Mouse (Mus musculus) heart, embryonic 14.5 days (tissue): ENCODE measurements around the gene Washc4. TPM values are rescaled to one million over a fixed set of nuclear protein-coding genes. Genes with fewer than 3 reads are reported as not detected.
A peak's percentile ranks its signal among the peaks of the same experiment; 100 is the strongest.

Experiments used
- ATAC-seq: fragments of 200-750 bp; cut with Nextera tagmentation; 2 replicates; pipeline ENCODE4 v1.8.0; 2017; ENCODE audit warnings: low read depth, moderate TSS enrichment; ENCODE audit not compliant: insufficient number of reproducible peaks, insufficient read depth, low FRiP score
- H3K27ac ChIP-seq, 2 experiments: fragments of 200-500 bp in 1 of 2; fragments of 300-500 bp in 1 of 2; sonication (generic) in 1 of 2; replicated peaks in 1 of 2; 2 replicates each; pipeline ENCODE4 v1.5.1; 2012 to 2014; ENCODE audit warnings: low read depth in 2 of 2, low read length in 2 of 2, control low read depth in 1 of 2, mild to moderate bottlenecking in 1 of 2, mixed read lengths in 1 of 2; ENCODE audit not compliant: control insufficient read depth in 1 of 2, insufficient read depth in 1 of 2
- H3K27me3 ChIP-seq: fragments of 300-500 bp; sonication (generic); 2 replicates; pipeline ENCODE4 v1.6.1; 2014; ENCODE audit warnings: mild to moderate bottlenecking, low read length, control low read depth; ENCODE audit not compliant: control insufficient read depth, insufficient read depth
- H3K36me3 ChIP-seq: fragments of 300-500 bp; sonication (generic); 2 replicates; pipeline ENCODE4 v1.6.1; 2014; ENCODE audit warnings: mild to moderate bottlenecking, control low read depth, low read length, mixed read lengths; ENCODE audit not compliant: control insufficient read depth, insufficient read depth
- H3K4me1 ChIP-seq, 2 experiments: fragments of 200-500 bp in 1 of 2; fragments of 300-500 bp in 1 of 2; sonication (generic) in 1 of 2; 2 replicates each; pipeline ENCODE4 v1.6.1; 2012 to 2014; ENCODE audit warnings: low read length in 2 of 2, control low read depth in 1 of 2, mixed read lengths in 1 of 2; ENCODE audit not compliant: control insufficient read depth in 2 of 2, insufficient read depth in 2 of 2
- H3K4me2 ChIP-seq: fragments of 300-500 bp; sonication (generic); 2 replicates; pipeline ENCODE4 v1.6.1; 2014; ENCODE audit warnings: mild to moderate bottlenecking, low read length
- H3K4me3 ChIP-seq, 2 experiments: fragments of 200-500 bp in 1 of 2; fragments of 300-500 bp in 1 of 2; sonication (generic) in 1 of 2; 2 replicates each; pipeline ENCODE4 v1.5.1; 2012 to 2014; ENCODE audit warnings: low read length in 2 of 2, mild to moderate bottlenecking in 2 of 2, control low read depth in 1 of 2, low read depth in 1 of 2, moderate library complexity in 1 of 2; ENCODE audit not compliant: control insufficient read depth in 1 of 2, insufficient read depth in 1 of 2
- H3K9ac ChIP-seq: fragments of 300-500 bp; sonication (generic); 2 replicates; pipeline ENCODE4 v1.6.1; 2014; ENCODE audit warnings: mild to moderate bottlenecking, low read length
- H3K9me3 ChIP-seq: fragments of 300-500 bp; sonication (generic); 2 replicates; pipeline ENCODE4 v1.6.1; 2016; ENCODE audit warnings: low read length, control low read depth; ENCODE audit not compliant: control insufficient read depth
- WGBS: fragments of 180-500 bp; shearing (Covaris S2); extraction: QIAGEN DNeasy Blood & Tissue Kit; methylation state at CpG from one replicate; pipeline ENCODE4 v1.1.7; 2014; 5-methylcytosine and 5-hydroxymethylcytosine counted together
- polyA plus RNA-seq: library from polyadenylated mRNA; unstranded; fragments of >200 nt; fragmentation: Nextera tagmentation; extraction: Ambion mirVana; gene quantifications from 2 replicates; pipeline ENCODE4 v1.2.1, GENCODE M21; 2014

Washc4 gene
- polyA plus RNA-seq, 1 experiment from 2014 or later = 26.0 TPM

GRCm38 (mm10) chr10:83636191-83636590 is 92.6 kb downstream of the Washc4 start:
- no peak overlapping the region for H3K4me2 ChIP-seq
- peaks cover 19% of the 10 kb centered on the region for H3K36me3 ChIP-seq
- no peak overlapping the region for H3K9ac ChIP-seq
- peaks cover 3 to 20% of the 10 kb centered on the region in 2 experiments for H3K4me1 ChIP-seq
- no peaks in the 10 kb centered on the region for H3K9me3 ChIP-seq
- 88% methylated on average over 2 of the region's 2 CpGs for WGBS
- no peaks in the 10 kb centered on the region for H3K27me3 ChIP-seq
- H3K27ac ChIP-seq = no peak overlapping the region
- H3K4me3 ChIP-seq = no peak overlapping the region
- no peak for ATAC-seq

- peak overlapping the region; percentile 38 for H3K4me2 ChIP-seq
- peak overlapping the region; percentile 40 to 59; a peak in 3 of 4 replicates for H3K27ac ChIP-seq
- peak overlapping the region; percentile 34 for H3K9ac ChIP-seq
- 0 out of 2 replicates have a peak, but pooled peaks have one; percentile 33 for ATAC-seq
- no peaks in the 10 kb centered on the region for H3K9me3 ChIP-seq
- H3K27me3 ChIP-seq = no peaks in the 10 kb centered on the region
- WGBS = 5% methylated on average over 6 of the region's 6 CpGs
- H3K36me3 ChIP-seq = peaks cover 11% of the 10 kb centered on the region
- no peak overlapping the region for H3K4me3 ChIP-seq
- H3K4me1 ChIP-seq = peaks cover 3 to 18% of the 10 kb centered on the region in 2 experiments
These were observed 93.7 kb downstream of the Washc4 start for GRCm38 (mm10) chr10:83637295-83637694.

DNA sequence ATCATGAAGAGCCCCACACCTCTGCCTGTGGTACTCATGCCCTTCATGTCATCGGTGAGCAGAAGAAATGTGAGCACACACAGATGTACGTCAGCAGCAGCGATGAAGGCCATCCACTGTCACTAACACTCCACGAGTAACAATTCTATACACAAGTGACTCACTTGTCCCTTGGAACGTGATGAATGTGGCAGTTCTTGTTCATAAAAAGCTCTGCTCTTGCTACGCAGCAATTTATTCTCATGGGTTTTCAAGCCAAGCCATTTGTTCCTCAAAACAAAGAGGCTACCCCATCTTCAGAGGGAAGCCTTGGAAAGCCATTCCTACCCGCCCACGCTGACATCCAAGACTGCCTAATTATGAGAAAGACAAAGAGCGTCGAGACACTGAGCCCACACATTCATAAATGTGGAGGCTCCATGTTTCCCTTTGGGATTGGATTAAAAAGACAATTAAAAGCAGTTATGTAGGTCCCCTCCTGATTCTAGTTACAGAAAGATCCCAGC is 96.4 kb downstream of the Washc4 start:
- H3K9ac ChIP-seq = no peak overlapping the region
- peaks cover 8 to 28% of the 10 kb centered on the region in 2 experiments for H3K4me1 ChIP-seq
- H3K36me3 ChIP-seq = peaks cover 10% of the 10 kb centered on the region
- H3K4me3 ChIP-seq = no peak overlapping the region
- H3K27me3 ChIP-seq = no peaks in the 10 kb centered on the region
- WGBS = 81% methylated on average over 10 of the region's 10 CpGs
- no peak overlapping the region for H3K27ac ChIP-seq
- H3K4me2 ChIP-seq = no peak overlapping the region
- no peaks in the 10 kb centered on the region for H3K9me3 ChIP-seq
- ATAC-seq = no peak

- Histone ChIP-seq H3K36me3 (peaks cover 10% of the 10 kb centered on the region), H3K27me3 (no peaks in the 10 kb centered on the region), H3K4me3 (no peak overlapping the region), H3K4me2 (no peak overlapping the region), H3K27ac (no peak overlapping the region), H3K9ac (no peak overlapping the region), H3K4me1 (peaks cover 14 to 31% of the 10 kb centered on the region in 2 experiments), H3K9me3 (no peaks in the 10 kb centered on the region)
- WGBS = 74% methylated on average over 3 of the region's 3 CpGs
- no peak for ATAC-seq
These were observed 98.1 kb downstream of the Washc4 start for GRCm38 (mm10) chr10:83641641-83642040.

GRCm38 (mm10) chr10:83644167-83644566 is 100.6 kb downstream of the Washc4 start:
- Histone ChIP-seq H3K4me2 (no peak overlapping the region), H3K9me3 (no peaks in the 10 kb centered on the region), H3K9ac (peak overlapping the region; percentile 57; the same call in 1 of the 2 replicates), H3K4me3 (no peak overlapping the region), H3K4me1 (peaks cover 20 to 33% of the 10 kb centered on the region in 2 experiments), H3K27me3 (no peaks in the 10 kb centered on the region), H3K27ac (peak overlapping the region in 1 of 2 experiments; percentile 77; a peak in 1 of 4 replicates), H3K36me3 (peaks cover 10% of the 10 kb centered on the region)
- WGBS = 78% methylated on average over 8 of the region's 8 CpGs
- ATAC-seq = no peak

DNA sequence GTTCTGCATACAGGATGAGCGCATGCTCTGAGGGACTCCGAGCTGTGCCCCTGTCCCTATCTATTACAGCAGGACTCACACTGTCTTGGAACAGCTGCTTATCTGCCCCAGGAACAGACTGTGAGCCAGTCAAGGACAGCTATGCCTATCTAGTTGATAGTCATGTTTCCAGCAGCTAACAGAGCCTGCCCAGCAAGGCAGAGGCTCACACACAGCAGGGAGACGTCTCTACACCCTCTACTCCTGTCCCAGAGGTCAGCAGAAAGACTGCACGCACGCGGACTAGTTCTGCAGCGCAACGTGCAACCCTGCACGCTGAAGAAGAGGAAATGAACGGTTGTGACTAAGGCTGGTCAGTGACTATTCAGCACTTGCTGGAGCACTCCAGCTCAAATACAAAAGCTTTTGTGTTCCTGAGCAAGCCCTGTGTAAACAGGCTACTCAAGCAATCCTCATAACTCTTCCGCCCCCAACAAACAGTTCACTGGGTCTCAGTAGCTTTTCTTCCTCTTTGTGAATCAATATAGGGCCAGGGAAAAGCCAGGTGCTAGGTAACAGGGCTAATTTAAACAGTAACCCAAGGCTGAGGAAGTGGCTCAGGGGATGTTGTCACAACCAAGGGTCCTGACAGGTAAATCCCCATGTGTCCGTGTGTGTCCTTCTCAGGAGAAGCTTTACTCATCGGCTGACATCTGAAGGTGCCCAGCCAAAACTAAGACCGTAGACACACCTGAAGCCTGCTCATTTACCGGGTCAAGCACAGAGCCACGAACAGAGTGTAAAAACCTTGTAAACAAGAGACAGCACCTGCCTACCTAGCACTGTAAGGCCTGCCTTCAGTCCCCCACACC is 101.5 kb downstream of the Washc4 start:
- Histone ChIP-seq H3K27me3 (no peaks in the 10 kb centered on the region), H3K27ac (peak overlapping the region; percentile 52 to 77), H3K4me2 (peak overlapping the region; percentile 49), H3K9ac (peak overlapping the region; percentile 57), H3K36me3 (peaks cover 4% of the 10 kb centered on the region), H3K4me1 (peaks cover 20 to 35% of the 10 kb centered on the region in 2 experiments), H3K4me3 (0 out of 4 replicates have a peak overlapping the region, but pooled peaks of 1 of the 2 experiments have one; percentile 2), H3K9me3 (no peaks in the 10 kb centered on the region)
- peak; percentile 33 for ATAC-seq
- 35% methylated on average over 16 of the region's 16 CpGs for WGBS

DNA sequence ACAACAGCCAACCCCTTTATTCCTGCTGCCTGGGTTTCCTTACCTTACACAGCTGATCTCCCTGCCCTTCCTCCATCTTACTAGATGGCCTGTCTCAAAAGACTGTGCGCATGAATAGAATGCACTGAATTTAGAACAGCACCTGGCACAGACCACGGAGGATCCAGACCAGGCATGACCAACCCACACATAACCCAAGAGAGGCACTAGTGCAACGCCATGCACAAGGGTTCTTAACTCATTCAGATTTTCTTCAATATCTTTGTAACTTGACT is 102.1 kb downstream of the Washc4 start:
- Histone ChIP-seq H3K27me3 (no peaks in the 10 kb centered on the region), H3K36me3 (no peaks in the 10 kb centered on the region), H3K4me2 (no peak overlapping the region), H3K9ac (no peak overlapping the region), H3K27ac (peak overlapping the region; percentile 52 to 77; a peak in 3 of 4 replicates), H3K9me3 (no peaks in the 10 kb centered on the region), H3K4me3 (no peak overlapping the region), H3K4me1 (peaks cover 20 to 35% of the 10 kb centered on the region in 2 experiments)
- 84% methylated on average over 3 of the region's 3 CpGs for WGBS
- no peak for ATAC-seq
